Mouse (Mus musculus) liver, embryonic 15.5 days (tissue): ENCODE results near the gene Cryga. TPM values are rescaled to one million over a fixed set of nuclear protein-coding genes. Genes with fewer than 3 reads are reported as not detected.

Source experiments
- ATAC-seq: fragments of 200-750 bp; cut with Nextera tagmentation; 2 replicates; pipeline ENCODE4 v1.8.0; 2017; ENCODE audit warnings: moderate number of reproducible peaks, mild to moderate bottlenecking, moderate library complexity; ENCODE audit not compliant: insufficient read depth
- H3K27ac ChIP-seq: fragments of 300-500 bp; sonication (generic); replicated peaks from 2 replicates; pipeline ENCODE4 v1.5.1; 2015; ENCODE audit warnings: mild to moderate bottlenecking, inconsistent platforms
- H3K27me3 ChIP-seq: fragments of 300-500 bp; sonication (generic); 2 replicates; pipeline ENCODE4 v1.6.1; 2015; ENCODE audit warnings: mild to moderate bottlenecking, inconsistent platforms
- H3K36me3 ChIP-seq: fragments of 300-500 bp; sonication (generic); replicated peaks from 2 replicates; pipeline ENCODE4 v1.6.1; 2015; ENCODE audit warnings: moderate library complexity, mild to moderate bottlenecking, inconsistent platforms
- H3K4me1 ChIP-seq: fragments of 300-500 bp; sonication (generic); replicated peaks from 2 replicates; pipeline ENCODE4 v1.6.1; 2015; ENCODE audit warnings: inconsistent platforms
- H3K4me2 ChIP-seq: fragments of 300-500 bp; sonication (generic); 2 replicates; pipeline ENCODE4 v1.6.1; 2015; ENCODE audit warnings: moderate library complexity, mild to moderate bottlenecking, inconsistent platforms
- H3K4me3 ChIP-seq: fragments of 300-500 bp; sonication (generic); replicated peaks from 2 replicates; pipeline ENCODE4 v1.5.1; 2015; ENCODE audit warnings: mild to moderate bottlenecking, inconsistent platforms
- H3K9ac ChIP-seq: fragments of 300-500 bp; sonication (generic); 2 replicates; pipeline ENCODE4 v1.6.1; 2015; ENCODE audit warnings: moderate library complexity, mild to moderate bottlenecking, inconsistent platforms
- H3K9me3 ChIP-seq: fragments of 300-500 bp; sonication (generic); replicated peaks from 2 replicates; pipeline ENCODE4 v1.6.1; 2016; ENCODE audit warnings: inconsistent platforms
- WGBS: fragments of 180-500 bp; shearing (Covaris S2); methylation state at CpG from one replicate; pipeline ENCODE4 v1.1.7; 2015; ENCODE audit warnings: mixed read lengths; ENCODE audit not compliant: insufficient replicate concordance; 5-methylcytosine and 5-hydroxymethylcytosine counted together
- polyA plus RNA-seq: library from polyadenylated mRNA; unstranded; fragments of >200 nt; fragmentation: Nextera tagmentation; extraction: Ambion mirVana; gene quantifications from 2 replicates; pipeline ENCODE4 v1.2.1, GENCODE M21; 2015

Cryga gene
- polyA plus RNA-seq, 1 experiment from 2014 or later, result not detected

DNA sequence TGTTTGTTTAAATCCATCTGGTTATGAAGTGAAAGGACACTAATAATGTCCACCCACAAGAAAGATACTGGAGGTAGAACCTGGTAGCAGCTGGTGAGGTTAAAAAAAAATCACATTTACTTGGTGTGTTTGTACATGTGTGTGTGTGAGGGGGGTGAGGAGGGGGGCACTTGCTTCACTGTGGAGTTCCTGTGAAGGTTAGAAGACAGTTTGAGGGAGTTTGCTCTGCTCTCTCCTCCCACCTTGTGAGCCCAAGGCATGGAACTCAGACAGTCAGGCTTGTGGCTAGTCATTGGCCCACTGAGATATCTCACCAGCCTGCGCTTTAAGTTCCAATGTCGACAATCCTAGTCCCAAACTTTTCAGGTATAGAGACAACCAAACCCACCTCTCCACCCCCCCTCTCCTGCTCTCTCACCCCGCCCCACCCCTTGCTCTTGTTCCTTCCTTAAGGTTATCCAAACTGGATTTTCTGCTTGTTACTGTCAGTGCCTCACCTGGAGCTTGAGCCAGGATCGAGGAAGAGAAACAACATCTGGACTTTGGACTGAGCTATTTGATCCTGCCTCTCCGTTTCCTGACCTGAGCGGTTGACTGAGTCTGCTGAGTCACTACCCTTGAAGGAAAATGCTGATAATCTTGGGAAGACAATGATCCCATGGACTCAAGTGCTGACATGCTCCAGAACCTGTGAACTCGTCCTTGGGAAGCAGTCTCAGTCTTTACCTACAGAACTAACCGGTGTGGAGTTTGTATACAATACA is 15.2 kb upstream of the Cryga start:
- H3K27ac ChIP-seq, result no peak overlapping the region
- no peaks in the 10 kb centered on the region for H3K36me3 ChIP-seq
- ATAC-seq, result no peak
- no peaks in the 10 kb centered on the region; the same call in 1 of the 2 replicates for H3K4me1 ChIP-seq
- H3K27me3 ChIP-seq, result no peaks in the 10 kb centered on the region
- WGBS, result 54% methylated on average over 8 of the region's 8 CpGs
- no peak overlapping the region for H3K4me2 ChIP-seq
- no peak overlapping the region for H3K4me3 ChIP-seq
- no peaks in the 10 kb centered on the region for H3K9me3 ChIP-seq
- no peak overlapping the region for H3K9ac ChIP-seq

GRCm38 (mm10) chr1:65113536-65114172 is 10.5 kb upstream of the Cryga start:
- Histone ChIP-seq H3K27ac (no peak overlapping the region), H3K4me2 (no peak overlapping the region), H3K27me3 (no peaks in the 10 kb centered on the region), H3K9ac (no peak overlapping the region), H3K4me3 (no peak overlapping the region), H3K4me1 (peaks cover 5% of the 10 kb centered on the region; the same call in 1 of the 2 replicates), H3K9me3 (no peaks in the 10 kb centered on the region), H3K36me3 (no peaks in the 10 kb centered on the region)
- peak; percentile 35 for ATAC-seq
- 69% methylated on average over 5 of the region's 5 CpGs for WGBS

DNA sequence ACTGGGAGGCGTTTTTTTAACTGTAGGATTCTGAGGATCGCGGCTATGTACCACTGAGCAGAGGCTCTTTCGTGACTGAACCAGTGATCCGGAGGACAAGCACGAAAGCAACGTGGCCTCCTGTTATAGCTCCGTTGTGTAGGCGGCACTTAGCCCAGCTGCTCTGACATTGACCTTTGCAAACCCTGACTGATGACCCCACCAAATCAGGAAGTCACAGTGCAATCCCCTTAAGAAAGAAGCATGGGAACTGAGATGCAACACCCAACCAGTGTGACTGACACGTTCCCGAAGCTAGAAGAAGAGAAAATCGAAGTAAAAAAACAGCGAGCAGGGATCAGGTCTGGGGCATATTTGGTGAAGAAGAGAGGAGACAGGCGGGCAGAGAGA is 9.6 kb upstream of the Cryga start:
- Histone ChIP-seq H3K27ac (peak overlapping the region; percentile 71), H3K4me2 (peak overlapping the region; percentile 29), H3K9me3 (no peaks in the 10 kb centered on the region), H3K4me3 (no peak overlapping the region), H3K9ac (no peak overlapping the region), H3K36me3 (no peaks in the 10 kb centered on the region), H3K4me1 (peaks cover 5% of the 10 kb centered on the region; the same call in 1 of the 2 replicates), H3K27me3 (no peaks in the 10 kb centered on the region)
- peak; percentile 52 for ATAC-seq
- 32% methylated on average over 14 of the region's 14 CpGs for WGBS

DNA sequence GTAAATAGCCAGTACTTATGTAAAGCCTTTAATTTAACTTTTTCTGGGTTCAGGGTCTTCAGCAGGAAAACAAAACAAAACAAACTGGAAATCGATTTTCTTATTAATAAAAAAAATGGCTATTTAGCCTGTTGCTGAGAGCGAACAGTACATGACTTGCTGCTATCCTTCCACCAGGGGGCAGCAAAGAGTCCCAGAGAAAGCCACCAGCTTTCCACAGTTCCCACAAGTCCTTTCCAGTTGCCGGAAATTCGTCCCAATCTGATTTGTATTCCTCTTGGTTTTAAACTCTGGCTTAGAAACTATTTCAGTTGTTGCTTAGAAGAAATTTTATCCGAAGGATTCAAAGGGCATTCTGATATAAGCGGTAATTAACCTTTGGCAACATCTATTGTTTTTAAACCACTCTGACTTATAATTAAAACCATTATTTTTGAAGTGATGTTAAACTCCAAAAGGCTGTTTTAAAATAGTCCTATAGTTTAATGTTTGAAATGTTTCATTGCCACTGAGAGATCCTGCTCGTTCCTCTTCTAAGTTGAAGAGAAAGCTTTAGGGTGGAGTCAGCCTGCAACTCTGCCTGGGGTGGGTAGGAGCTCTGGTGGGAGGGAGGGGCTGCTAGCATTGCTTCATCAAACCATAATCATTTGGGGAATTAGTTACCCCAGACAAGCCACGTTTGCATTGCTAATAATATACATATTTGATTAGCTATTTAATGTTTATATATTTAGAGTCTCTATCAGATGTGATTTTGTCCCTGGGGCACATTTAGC is 9.0 kb upstream of the Cryga start:
- peak; percentile 50; the same call in 1 of the 2 replicates for ATAC-seq
- Histone ChIP-seq H3K27ac (peak overlapping the region; percentile 71; the same call in 1 of the 2 replicates), H3K4me3 (no peak overlapping the region), H3K9ac (no peak overlapping the region), H3K27me3 (no peaks in the 10 kb centered on the region), H3K9me3 (no peaks in the 10 kb centered on the region), H3K36me3 (no peaks in the 10 kb centered on the region), H3K4me2 (peak overlapping the region; percentile 29), H3K4me1 (peaks cover 5% of the 10 kb centered on the region; the same call in 1 of the 2 replicates)
- 10% methylated on average over 8 of the region's 8 CpGs for WGBS

DNA sequence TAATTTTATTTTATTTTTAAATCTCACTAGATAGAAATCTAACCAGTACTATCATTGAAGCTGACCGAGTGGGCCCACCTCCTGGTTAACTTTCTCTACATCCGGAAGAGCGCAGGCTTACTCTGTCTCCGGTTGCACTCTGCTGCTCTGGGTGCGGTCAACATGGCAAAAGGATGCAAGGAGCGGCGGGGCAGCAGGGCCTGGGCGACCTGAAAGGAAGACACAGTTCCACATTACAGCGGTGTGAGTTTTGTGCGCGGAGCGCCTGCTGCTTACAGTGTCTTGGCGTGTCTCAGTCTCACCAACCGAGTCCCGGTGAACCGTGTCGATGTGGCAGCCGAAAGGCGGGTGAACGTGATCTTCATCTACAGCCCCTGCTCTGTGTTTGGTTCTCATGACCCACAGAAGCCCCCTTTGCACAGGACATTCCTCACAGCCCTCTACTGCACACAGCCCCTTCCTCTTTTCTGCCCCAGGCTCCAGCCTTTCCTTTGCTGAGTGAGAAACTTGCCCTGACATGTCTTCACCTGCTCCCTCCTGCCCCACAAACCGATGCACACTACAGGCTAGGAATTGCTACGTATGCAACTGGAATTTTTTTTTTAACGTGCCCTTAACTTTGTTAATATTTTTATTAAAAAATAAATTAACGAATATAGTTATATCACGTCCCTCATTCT is 6.7 kb upstream of the Cryga start:
- peaks cover 5% of the 10 kb centered on the region; the same call in 1 of the 2 replicates for H3K4me1 ChIP-seq
- H3K9ac ChIP-seq, result no peak overlapping the region
- H3K9me3 ChIP-seq, result no peaks in the 10 kb centered on the region
- H3K4me2 ChIP-seq, result no peak overlapping the region
- 66% methylated on average over 25 of the region's 25 CpGs for WGBS
- H3K4me3 ChIP-seq, result no peak overlapping the region
- H3K27ac ChIP-seq, result no peak overlapping the region
- no peak for ATAC-seq
- H3K27me3 ChIP-seq, result no peaks in the 10 kb centered on the region
- H3K36me3 ChIP-seq, result no peaks in the 10 kb centered on the region

- Histone ChIP-seq H3K4me2 (no peak overlapping the region), H3K4me1 (peaks cover 5% of the 10 kb centered on the region; the same call in 1 of the 2 replicates), H3K27ac (no peak overlapping the region), H3K4me3 (no peak overlapping the region), H3K36me3 (no peaks in the 10 kb centered on the region), H3K9me3 (no peaks in the 10 kb centered on the region), H3K27me3 (no peaks in the 10 kb centered on the region), H3K9ac (no peak overlapping the region)
- ATAC-seq, result no peak
- 45% methylated on average over 8 of the region's 8 CpGs for WGBS
Observed at GRCm38 (mm10) chr1:65109196-65109595, 6.0 kb upstream of the Cryga start.

DNA sequence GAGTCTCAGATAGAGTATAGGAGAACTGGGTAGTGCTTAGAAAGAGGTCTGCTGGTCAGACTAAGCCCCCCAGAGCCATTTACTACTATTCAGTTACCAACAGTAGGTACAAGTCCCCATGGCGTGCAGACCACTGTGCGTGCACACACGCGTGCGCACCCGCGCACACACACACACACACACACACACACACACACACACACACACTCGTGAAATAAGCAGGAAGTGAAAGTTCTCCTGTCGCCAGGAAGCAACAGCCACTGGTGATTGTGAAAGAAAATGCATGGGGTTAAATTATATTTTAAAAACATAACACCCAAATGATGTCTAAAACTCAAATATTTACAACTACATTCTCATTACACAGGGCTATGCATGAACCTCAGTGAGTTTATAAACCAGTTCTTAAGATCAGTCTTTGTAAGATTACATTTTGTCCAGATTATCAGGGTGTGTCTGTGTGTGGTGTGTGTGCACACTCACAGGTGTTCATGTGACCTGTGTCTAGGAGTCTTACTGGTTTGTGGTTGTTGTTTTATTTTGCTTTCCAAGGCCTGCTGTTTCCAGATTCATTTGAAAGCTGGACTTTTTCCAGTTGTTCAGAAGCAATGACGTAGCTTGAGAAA is 4.6 kb upstream of the Cryga start:
- H3K27ac ChIP-seq, result no peak overlapping the region
- no peak overlapping the region for H3K4me2 ChIP-seq
- peaks cover 1% of the 10 kb centered on the region; the same call in 1 of the 2 replicates for H3K4me1 ChIP-seq
- no peak for ATAC-seq
- H3K9me3 ChIP-seq, result no peaks in the 10 kb centered on the region
- 68% methylated on average over 10 of the region's 10 CpGs for WGBS
- no peaks in the 10 kb centered on the region for H3K36me3 ChIP-seq
- H3K27me3 ChIP-seq, result no peaks in the 10 kb centered on the region
- H3K9ac ChIP-seq, result no peak overlapping the region
- no peak overlapping the region for H3K4me3 ChIP-seq

- no peak overlapping the region for H3K4me3 ChIP-seq
- WGBS, result 55% methylated on average over 3 of the region's 3 CpGs
- H3K9ac ChIP-seq, result no peak overlapping the region
- no peak overlapping the region for H3K27ac ChIP-seq
- ATAC-seq, result no peak
- no peaks in the 10 kb centered on the region for H3K36me3 ChIP-seq
- H3K4me2 ChIP-seq, result no peak overlapping the region
- no peaks in the 10 kb centered on the region for H3K4me1 ChIP-seq
- no peaks in the 10 kb centered on the region for H3K9me3 ChIP-seq
- H3K27me3 ChIP-seq, result no peaks in the 10 kb centered on the region
Observed at GRCm38 (mm10) chr1:65096953-65097352, 6.2 kb downstream of the Cryga start.

GRCm38 (mm10) chr1:65091566-65091965 is 11.6 kb downstream of the Cryga start:
- no peak for ATAC-seq
- no peaks in the 10 kb centered on the region for H3K9me3 ChIP-seq
- no peaks in the 10 kb centered on the region for H3K4me1 ChIP-seq
- H3K4me2 ChIP-seq, result no peak overlapping the region
- H3K36me3 ChIP-seq, result no peaks in the 10 kb centered on the region
- no peak overlapping the region for H3K9ac ChIP-seq
- no peak overlapping the region for H3K4me3 ChIP-seq
- H3K27me3 ChIP-seq, result no peaks in the 10 kb centered on the region
- no peak overlapping the region for H3K27ac ChIP-seq
- 78% methylated on average over 3 of the region's 3 CpGs for WGBS

- Histone ChIP-seq H3K27ac (no peak overlapping the region), H3K9ac (no peak overlapping the region), H3K4me2 (no peak overlapping the region), H3K4me3 (no peak overlapping the region), H3K36me3 (no peaks in the 10 kb centered on the region), H3K27me3 (no peaks in the 10 kb centered on the region), H3K4me1 (no peaks in the 10 kb centered on the region), H3K9me3 (no peaks in the 10 kb centered on the region)
- WGBS, result 10% methylated on average over 2 of the region's 2 CpGs
- 0 out of 2 replicates have a peak, but pooled peaks have one; percentile 7 for ATAC-seq
Observed at GRCm38 (mm10) chr1:65090370-65090769, 12.8 kb downstream of the Cryga start.
